Mouse (Mus musculus): ENCODE data around the gene Shisa3. TPM values are rescaled to one million over a fixed set of nuclear protein-coding genes. Genes with fewer than 3 reads are reported as not detected.

Shisa3 gene
- polyA plus RNA-seq, 1 experiment from 2014 or later, result 8.0 TPM

GRCm38 (mm10) chr5:67640596-67641312 is 33.1 kb downstream of the Shisa3 start:
- Histone ChIP-seq H3K4me3 (no peak overlapping the region), H3K36me3 (no peaks in the 10 kb centered on the region), H3K4me1 (peaks cover 47% of the 10 kb centered on the region), H3K27me3 (peaks cover 75% of the 10 kb centered on the region), H3K9me3 (no peaks in the 10 kb centered on the region), H3K27ac (no peak overlapping the region), H3K4me2 (replicated peaks) (peak overlapping the region; percentile 40), H3K9ac (no peak overlapping the region)
- peak; percentile 55; the same call in 1 of the 2 replicates for ATAC-seq (ENCODE audit: low FRiP score, low read depth)
- 12% methylated on average over 8 of the region's 8 CpGs for WGBS

DNA sequence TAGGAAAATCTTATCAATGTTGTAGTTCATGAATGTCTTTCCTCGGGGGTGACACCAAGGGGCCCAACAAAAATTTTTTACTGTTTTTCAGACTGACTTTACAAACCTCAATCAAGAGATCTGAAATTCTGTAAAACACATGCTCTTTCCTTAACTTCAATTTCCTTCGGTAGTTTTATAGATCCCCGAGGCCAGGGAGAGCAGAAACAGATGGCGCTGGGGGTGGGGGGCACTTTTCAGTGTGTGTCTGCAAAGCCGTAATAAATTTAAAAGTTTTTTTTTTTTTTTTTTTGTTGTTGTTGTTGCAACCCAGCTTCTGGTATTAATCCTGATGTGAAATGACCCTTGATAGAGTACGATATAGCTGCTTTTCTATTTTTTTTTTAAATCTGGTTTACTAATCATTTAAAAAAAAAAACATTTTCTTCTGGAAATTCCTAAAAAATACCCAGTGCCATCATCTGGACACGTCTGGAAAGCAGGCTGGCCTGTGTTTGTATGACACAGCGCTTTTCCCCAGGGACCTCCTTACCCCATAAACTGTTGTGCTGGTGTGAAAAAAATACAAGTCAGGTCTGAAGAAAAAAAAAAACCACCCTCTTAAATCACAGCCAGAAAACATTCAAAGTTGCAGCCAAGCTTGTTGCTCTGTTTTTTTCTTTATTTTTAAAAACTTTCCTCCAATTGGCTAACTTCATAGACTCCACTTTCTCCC is 33.9 kb downstream of the Shisa3 start:
- Histone ChIP-seq H3K9me3 (no peaks in the 10 kb centered on the region), H3K27ac (no peak overlapping the region), H3K36me3 (no peaks in the 10 kb centered on the region), H3K4me2 (replicated peaks) (peak overlapping the region; percentile 40), H3K4me3 (no peak overlapping the region), H3K4me1 (peaks cover 55% of the 10 kb centered on the region), H3K27me3 (peaks cover 72% of the 10 kb centered on the region), H3K9ac (no peak overlapping the region)
- ATAC-seq (ENCODE audit: low FRiP score, low read depth), result no peak; the same call in 1 of the 2 replicates
- WGBS, result 6% methylated on average over 8 of the region's 8 CpGs

DNA sequence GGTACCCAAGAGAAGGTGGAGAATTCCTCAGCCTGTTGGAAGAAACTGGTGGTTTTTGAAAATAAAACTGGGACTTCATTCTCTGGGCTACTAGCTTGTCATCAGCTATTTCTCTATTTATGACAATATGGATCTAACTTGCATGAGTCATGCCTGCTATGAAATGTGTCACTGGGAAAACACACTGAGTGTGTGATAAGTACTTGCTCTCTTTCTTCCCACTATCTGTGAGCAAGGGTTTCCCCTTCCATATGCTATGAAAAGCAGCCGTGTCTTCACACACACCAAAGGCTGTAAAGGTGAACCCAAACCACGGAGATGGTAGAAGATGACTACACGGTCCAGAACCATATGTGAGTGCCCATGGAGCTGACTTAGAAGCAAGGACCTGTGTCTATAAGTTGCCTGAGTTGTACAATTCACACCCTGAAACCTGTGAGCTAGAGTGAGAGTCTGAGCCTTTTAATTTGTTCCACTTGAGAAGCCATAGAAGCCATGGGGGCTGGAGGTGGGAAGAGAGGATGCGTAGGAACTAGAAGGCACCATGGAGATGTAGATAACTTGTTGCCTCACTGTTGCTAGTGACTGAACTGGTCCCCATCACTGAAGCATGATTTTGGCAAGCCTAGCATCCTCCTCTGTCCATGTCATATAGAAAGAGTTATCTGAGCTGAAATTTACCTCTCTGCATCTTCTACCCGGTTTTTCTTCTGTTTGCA is 36.0 kb downstream of the Shisa3 start:
- peaks cover 67% of the 10 kb centered on the region for H3K27me3 ChIP-seq
- H3K36me3 ChIP-seq, result no peaks in the 10 kb centered on the region
- no peak for ATAC-seq (ENCODE audit: low FRiP score, low read depth)
- no peak overlapping the region for H3K9ac ChIP-seq
- H3K4me1 ChIP-seq, result peaks cover 53% of the 10 kb centered on the region
- WGBS, result 88% methylated on average over 5 of the region's 5 CpGs
- H3K9me3 ChIP-seq, result no peaks in the 10 kb centered on the region
- no peak overlapping the region for H3K4me3 ChIP-seq
- H3K4me2 ChIP-seq (replicated peaks), result no peak overlapping the region
- no peak overlapping the region for H3K27ac ChIP-seq

GRCm38 (mm10) chr5:67646756-67647529 is 39.3 kb downstream of the Shisa3 start:
- Histone ChIP-seq H3K4me1 (peaks cover 25% of the 10 kb centered on the region), H3K36me3 (no peaks in the 10 kb centered on the region), H3K4me2 (replicated peaks) (peak overlapping the region; percentile 39), H3K9ac (no peak overlapping the region), H3K27me3 (peaks cover 74% of the 10 kb centered on the region), H3K27ac (no peak overlapping the region), H3K4me3 (peak overlapping the region; percentile 3; the same call in 1 of the 2 replicates), H3K9me3 (no peaks in the 10 kb centered on the region)
- 32% methylated on average over 20 of the region's 20 CpGs for WGBS
- peak; percentile 62; the same call in 1 of the 2 replicates for ATAC-seq (ENCODE audit: low FRiP score, low read depth)

DNA sequence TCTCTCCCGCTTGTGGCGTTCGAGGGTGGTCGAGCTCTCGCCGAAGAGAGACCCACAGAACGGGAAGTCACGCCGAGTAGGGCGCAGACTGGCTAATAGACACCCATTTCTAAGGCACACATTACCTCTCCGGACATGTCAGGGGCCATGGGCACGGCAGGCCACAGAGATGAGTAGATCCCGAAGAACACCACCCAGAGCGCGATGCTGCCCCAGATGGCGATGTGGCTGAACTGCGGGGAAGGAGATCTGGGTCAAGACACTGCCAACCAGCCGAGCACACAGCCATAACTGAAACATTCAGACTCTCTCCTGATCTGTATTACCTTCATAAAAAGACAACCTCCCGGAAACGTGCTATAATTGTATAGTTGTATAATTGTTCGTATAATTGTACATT is 39.9 kb downstream of the Shisa3 start:
- Histone ChIP-seq H3K36me3 (no peaks in the 10 kb centered on the region), H3K4me3 (no peak overlapping the region), H3K27me3 (peaks cover 71% of the 10 kb centered on the region), H3K9ac (no peak overlapping the region), H3K9me3 (no peaks in the 10 kb centered on the region), H3K4me2 (replicated peaks) (no peak overlapping the region), H3K27ac (no peak overlapping the region), H3K4me1 (peaks cover 19% of the 10 kb centered on the region)
- no peak for ATAC-seq (ENCODE audit: low FRiP score, low read depth)
- WGBS, result 80% methylated on average over 21 of the region's 21 CpGs

DNA sequence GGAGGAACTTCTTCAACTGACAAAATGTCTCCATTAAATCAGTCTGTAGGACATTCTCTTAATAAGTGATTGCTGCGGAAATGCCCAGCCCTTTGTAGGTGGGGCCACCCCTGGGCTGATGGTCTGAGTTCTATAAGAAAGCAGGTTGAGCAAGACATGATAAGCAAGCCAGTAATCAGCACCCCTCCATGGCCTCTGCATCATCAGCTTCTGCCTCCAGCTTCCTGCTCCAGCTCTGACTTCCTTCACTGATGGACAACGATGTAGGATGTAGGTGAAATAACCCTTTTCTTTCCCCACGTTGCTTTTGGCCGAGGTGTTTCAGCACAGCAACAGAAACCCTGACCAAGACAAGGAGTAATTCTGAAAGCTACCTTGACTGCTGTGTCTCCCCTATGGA is 41.5 kb downstream of the Shisa3 start:
- Histone ChIP-seq H3K4me3 (no peak overlapping the region), H3K36me3 (no peaks in the 10 kb centered on the region), H3K27me3 (peaks cover 57% of the 10 kb centered on the region), H3K4me2 (replicated peaks) (no peak overlapping the region), H3K9me3 (no peaks in the 10 kb centered on the region), H3K9ac (no peak overlapping the region), H3K27ac (no peak overlapping the region), H3K4me1 (peaks cover 19% of the 10 kb centered on the region)
- 88% methylated on average over 4 of the region's 4 CpGs for WGBS
- ATAC-seq (ENCODE audit: low FRiP score, low read depth), result no peak

GRCm38 (mm10) chr5:67650021-67650420 is 42.3 kb downstream of the Shisa3 start:
- no peak overlapping the region for H3K27ac ChIP-seq
- H3K36me3 ChIP-seq, result no peaks in the 10 kb centered on the region
- no peak overlapping the region for H3K9ac ChIP-seq
- no peaks in the 10 kb centered on the region for H3K9me3 ChIP-seq
- peaks cover 53% of the 10 kb centered on the region for H3K27me3 ChIP-seq
- peaks cover 19% of the 10 kb centered on the region for H3K4me1 ChIP-seq
- ATAC-seq (ENCODE audit: low FRiP score, low read depth), result no peak
- no peak overlapping the region for H3K4me3 ChIP-seq
- H3K4me2 ChIP-seq (replicated peaks), result no peak overlapping the region
- WGBS, result 87% methylated on average over 5 of the region's 5 CpGs

GRCm38 (mm10) chr5:67652468-67652867 is 44.8 kb downstream of the Shisa3 start:
- no peak overlapping the region for H3K4me3 ChIP-seq
- 71% methylated on average over 4 of the region's 4 CpGs for WGBS
- H3K27ac ChIP-seq, result no peak overlapping the region
- no peak overlapping the region for H3K4me2 ChIP-seq (replicated peaks)
- ATAC-seq (ENCODE audit: low FRiP score, low read depth), result no peak
- no peak overlapping the region for H3K9ac ChIP-seq
- H3K9me3 ChIP-seq, result no peaks in the 10 kb centered on the region
- peaks cover 50% of the 10 kb centered on the region for H3K27me3 ChIP-seq
- no peaks in the 10 kb centered on the region for H3K36me3 ChIP-seq
- H3K4me1 ChIP-seq, result no peaks in the 10 kb centered on the region; the same call in 1 of the 2 replicates

DNA sequence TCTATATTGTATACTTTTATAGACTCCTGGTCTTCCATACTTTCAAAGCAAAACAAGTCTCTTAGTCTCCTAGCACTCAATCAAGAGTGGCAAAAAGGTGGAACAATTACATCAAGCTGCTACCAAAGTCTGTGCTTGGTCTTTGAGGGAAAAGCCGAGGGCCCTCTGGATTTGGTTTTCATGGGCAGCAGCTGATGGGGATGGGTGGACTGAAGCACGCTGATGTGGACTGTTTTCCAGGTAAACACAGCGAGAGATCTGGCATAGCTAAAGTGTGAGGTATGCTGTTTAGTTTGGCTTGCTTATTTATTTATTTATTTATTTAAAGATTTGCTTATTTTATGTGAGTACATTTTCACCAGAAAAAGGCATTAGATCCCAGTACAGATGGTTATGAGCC is 45.9 kb downstream of the Shisa3 start:
- H3K4me2 ChIP-seq (replicated peaks), result no peak overlapping the region
- no peak overlapping the region for H3K4me3 ChIP-seq
- H3K36me3 ChIP-seq, result no peaks in the 10 kb centered on the region
- peaks cover 42% of the 10 kb centered on the region for H3K27me3 ChIP-seq
- H3K27ac ChIP-seq, result no peak overlapping the region
- ATAC-seq (ENCODE audit: low FRiP score, low read depth), result no peak
- no peaks in the 10 kb centered on the region for H3K9me3 ChIP-seq
- WGBS, result 88% methylated on average over 3 of the region's 3 CpGs
- H3K4me1 ChIP-seq, result no peaks in the 10 kb centered on the region; the same call in 1 of the 2 replicates
- no peak overlapping the region for H3K9ac ChIP-seq

DNA sequence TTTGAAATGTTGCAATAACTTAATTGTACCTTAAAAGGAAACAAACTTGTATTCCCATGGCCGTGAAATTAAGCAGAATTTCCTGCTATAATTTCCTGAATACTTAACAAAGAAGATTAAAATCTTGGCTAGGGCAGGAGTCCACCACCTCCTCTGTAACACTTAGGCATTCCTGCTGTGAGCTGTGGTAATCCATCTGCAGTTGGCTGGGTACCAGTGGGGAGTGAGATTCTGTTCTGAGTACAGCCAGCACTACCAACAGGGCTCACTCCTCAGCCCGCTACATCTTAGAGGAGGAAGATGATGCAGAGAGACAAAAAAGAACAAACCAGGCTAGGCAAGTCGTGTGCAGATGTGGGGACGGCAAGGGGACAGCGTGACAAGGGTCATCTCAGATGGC is 46.9 kb downstream of the Shisa3 start:
- 85% methylated on average over 5 of the region's 5 CpGs for WGBS
- Histone ChIP-seq H3K4me1 (no peaks in the 10 kb centered on the region; the same call in 1 of the 2 replicates), H3K4me3 (no peak overlapping the region), H3K36me3 (no peaks in the 10 kb centered on the region), H3K9ac (no peak overlapping the region), H3K4me2 (replicated peaks) (no peak overlapping the region), H3K27ac (no peak overlapping the region), H3K27me3 (peaks cover 32% of the 10 kb centered on the region), H3K9me3 (no peaks in the 10 kb centered on the region)
- no peak for ATAC-seq (ENCODE audit: low FRiP score, low read depth)

DNA sequence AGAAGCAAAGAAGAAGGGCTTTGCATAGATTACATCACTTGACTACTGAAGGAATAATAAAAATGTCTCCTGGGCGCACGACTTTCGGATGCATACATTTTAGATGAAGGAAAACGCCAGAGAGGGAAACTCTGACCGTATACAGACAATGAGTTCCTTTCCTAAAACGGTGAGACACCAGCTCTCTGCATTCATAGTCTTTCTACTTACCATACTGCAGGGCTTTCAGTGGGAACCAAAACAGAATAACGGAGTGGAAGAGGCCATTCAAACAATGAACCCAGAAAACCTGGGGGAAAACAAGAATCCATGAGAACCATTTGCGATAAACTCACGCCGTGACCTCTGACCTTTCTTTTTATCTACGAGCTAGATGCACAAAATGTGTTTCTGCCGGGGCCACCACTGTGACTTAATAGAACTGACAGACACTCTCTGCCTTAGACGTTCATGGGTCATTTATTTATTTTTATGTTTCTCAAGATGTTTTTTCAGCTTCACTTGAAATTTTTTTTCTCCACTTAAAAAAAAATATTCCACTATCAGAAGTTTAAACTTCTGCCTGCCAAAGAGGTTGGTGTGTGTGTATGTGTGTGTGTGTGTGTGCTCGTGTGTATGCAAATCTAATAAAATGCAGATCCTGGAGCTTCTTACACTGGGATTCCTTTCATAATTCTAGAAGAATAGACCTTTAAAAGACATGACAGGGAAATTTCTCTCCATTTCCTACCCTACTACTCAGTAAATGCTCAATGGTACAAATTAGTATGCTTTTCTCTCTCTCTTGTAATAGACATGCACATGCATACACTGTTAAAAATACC is 48.2 kb downstream of the Shisa3 start:
- peaks cover 25% of the 10 kb centered on the region for H3K27me3 ChIP-seq
- H3K4me2 ChIP-seq (replicated peaks), result no peak overlapping the region
- no peak overlapping the region for H3K27ac ChIP-seq
- no peaks in the 10 kb centered on the region for H3K36me3 ChIP-seq
- H3K9me3 ChIP-seq, result no peaks in the 10 kb centered on the region
- no peak overlapping the region for H3K9ac ChIP-seq
- H3K4me1 ChIP-seq, result no peaks in the 10 kb centered on the region; the same call in 1 of the 2 replicates
- H3K4me3 ChIP-seq, result no peak overlapping the region
- 57% methylated on average over 14 of the region's 14 CpGs for WGBS
- ATAC-seq (ENCODE audit: low FRiP score, low read depth), result no peak

Measured in limb, embryonic 13.5 days (tissue).